Mouse (Mus musculus): ENCODE measurements at regions not wholly inside any gene's neighbourhood (a gene's known extent, or its start where the extent isn't known, plus 50 kb on each side); places are given as distances from the start of the nearest gene placed in this dataset.
A peak's percentile ranks its signal among the peaks of the same experiment; 100 is the strongest.

DNA sequence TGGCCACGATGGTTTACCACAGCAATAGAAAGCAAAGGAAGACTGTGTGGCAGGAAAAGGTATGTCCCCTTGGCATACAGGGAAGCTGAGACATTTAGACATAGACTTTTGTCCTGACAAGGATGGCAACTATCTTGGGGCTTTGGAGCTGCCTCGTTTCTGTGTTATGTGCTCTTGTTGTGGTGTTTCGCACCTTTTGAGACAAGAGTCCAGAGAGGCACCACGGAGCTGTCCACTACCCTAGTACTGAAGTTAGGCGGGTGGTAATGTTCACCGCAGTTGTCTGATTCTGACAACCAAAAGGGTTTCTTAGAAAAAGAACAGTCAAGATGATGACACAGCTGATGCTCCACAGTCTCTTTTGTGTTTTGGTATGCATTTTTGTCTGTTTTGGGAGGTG, 90.9 kb upstream of the Got2 start:
- no peak for DNase-seq (ENCODE audit: low read depth)

GRCm38 (mm10) chr8:95974889-95975288, 86.5 kb upstream of the Got2 start:
- no peak for DNase-seq (ENCODE audit: low read depth)

- no peak for DNase-seq (ENCODE audit: low read depth)
Measured at GRCm38 (mm10) chr8:95974231-95974630, 85.9 kb upstream of the Got2 start.

GRCm38 (mm10) chr8:95973571-95973970, 85.2 kb upstream of the Got2 start:
- DNase-seq (ENCODE audit: low read depth) = no peak

DNA sequence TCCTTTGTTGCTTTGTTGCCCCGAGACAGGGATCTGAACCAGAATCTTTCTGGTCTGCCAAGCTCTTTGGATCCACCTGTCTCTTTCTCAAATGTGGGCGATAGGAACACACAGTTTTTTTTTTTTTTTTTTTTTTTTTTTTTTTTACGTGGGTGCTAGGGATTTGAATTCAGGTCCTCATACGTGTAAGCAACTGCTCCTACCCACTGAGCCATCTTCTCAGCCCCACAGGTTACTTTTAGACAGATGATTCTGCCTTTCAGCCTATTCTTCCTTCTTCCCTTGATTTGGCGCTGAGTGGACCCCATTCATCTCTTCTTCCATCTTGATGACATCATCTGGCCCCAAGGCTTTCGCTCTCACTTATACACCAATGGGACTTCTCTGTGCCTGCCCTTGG, 80.5 kb upstream of the Got2 start:
- DNase-seq (ENCODE audit: low read depth) = no peak

- DNase-seq (ENCODE audit: low read depth) = no peak
Measured at GRCm38 (mm10) chr8:95966430-95966829, 78.1 kb upstream of the Got2 start.

DNA sequence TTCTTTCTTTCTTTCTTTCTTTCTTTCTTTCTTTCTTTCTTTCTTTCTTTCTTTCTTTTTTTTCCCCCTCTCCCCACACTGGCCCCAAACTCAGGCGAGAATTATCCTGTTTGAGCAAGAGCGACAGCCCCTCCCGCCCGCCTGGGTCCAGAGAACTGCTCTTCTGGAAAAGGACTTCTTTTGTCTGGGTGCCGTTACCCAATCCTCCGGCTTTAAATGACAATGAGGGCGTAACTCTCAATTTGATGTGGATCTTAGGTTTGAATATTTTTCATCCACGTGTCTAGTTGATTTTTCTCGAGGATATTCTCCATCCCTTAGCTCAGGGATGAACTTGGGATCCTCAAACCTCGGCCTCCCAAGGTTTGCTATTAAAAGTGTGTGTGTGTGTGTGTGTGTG, 63.9 kb upstream of the Got2 start:
- no peak for DNase-seq (ENCODE audit: low read depth)

DNA sequence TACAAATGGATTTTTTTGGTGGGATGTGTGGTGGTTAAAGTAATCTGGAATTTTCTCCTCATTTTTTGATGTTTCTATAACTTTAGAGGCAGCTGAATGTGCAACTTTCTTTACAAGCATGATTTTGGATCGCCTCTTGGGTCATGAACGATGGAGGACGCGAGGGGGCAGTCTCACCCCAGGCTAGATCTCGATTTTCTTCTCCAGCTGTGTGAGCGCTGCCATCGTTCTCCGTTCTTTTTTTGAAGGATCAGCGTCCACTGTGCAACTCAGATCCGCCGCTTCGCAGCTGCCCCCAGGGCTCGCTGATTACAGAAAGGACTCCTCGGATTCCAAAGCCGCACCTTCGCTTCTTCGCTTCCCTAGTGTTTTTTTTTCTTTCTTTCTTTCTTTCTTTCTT, 63.4 kb upstream of the Got2 start:
- peak; percentile 30 for DNase-seq (ENCODE audit: low read depth)
